26 mouse cellular contexts compared by ENCODE assay signal in the genomic region with DNA sequence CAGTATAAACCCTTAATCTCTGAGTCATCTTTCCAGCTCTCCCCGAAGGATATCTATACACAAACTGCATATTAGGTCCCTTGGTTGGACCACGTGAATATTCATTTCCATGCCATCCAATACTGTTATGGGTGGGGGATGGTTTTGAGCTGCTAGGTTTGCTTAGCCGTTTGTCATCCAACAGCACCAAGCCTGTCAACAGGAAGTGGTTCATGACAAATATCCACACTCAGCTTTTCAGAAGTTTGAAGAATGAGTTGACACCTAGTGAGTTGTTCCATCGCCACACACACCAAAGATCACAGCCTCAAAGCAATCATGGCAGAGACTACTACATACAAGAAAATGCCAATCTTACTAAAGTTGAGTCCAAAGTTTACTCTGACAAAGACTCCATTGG.
"Had no signal": no experiment of that assay in that cellular context is flagged by ENCODE, and none has a peak within 500 bp of the region (broad histone marks: within the 10 kb centered on the region; RNA-seq: fewer than 3 reads in every experiment).

No protein-coding gene starts in this region.

- H3K9ac ChIP-seq: heart, embryonic 13.5 days; heart, embryonic 15.5 days; hindbrain, embryonic 12.5 days; hindbrain, embryonic 14.5 days; intestine, embryonic 15.5 days; limb, embryonic 12.5 days; liver, embryonic 12.5 days; liver, embryonic 14.5 days had no signal

- H3K9me3 ChIP-seq: heart, embryonic 13.5 days; heart, embryonic 15.5 days; hindbrain, embryonic 12.5 days; intestine, embryonic 15.5 days; limb, embryonic 10.5 days; limb, embryonic 12.5 days; liver, embryonic 12.5 days had no signal

- H3K36me3 ChIP-seq: heart, embryonic 13.5 days; heart, embryonic 15.5 days; hindbrain, embryonic 12.5 days; intestine, embryonic 15.5 days; limb, embryonic 10.5 days; limb, embryonic 12.5 days; liver, embryonic 12.5 days had no signal

- ATAC-seq: hindbrain, embryonic 16.5 days; intestine, embryonic 15.5 days; intestine, postnatal 0 days; liver, embryonic 12.5 days had no signal

- H3K4me2 ChIP-seq: heart, embryonic 11.5 days; heart, embryonic 13.5 days; heart, embryonic 15.5 days; hindbrain, embryonic 12.5 days; hindbrain, embryonic 14.5 days; intestine, embryonic 15.5 days; limb, embryonic 12.5 days; liver, embryonic 12.5 days had no signal

- H3K27me3 ChIP-seq: heart, embryonic 13.5 days; heart, embryonic 15.5 days; hindbrain, embryonic 12.5 days; intestine, embryonic 15.5 days; limb, embryonic 12.5 days; liver, embryonic 12.5 days had no signal

- H3K27ac ChIP-seq: heart, adult 2 months; heart, embryonic 13.5 days; heart, embryonic 15.5 days; hindbrain, embryonic 12.5 days; hindbrain, embryonic 14.5 days; intestine, embryonic 15.5 days; layer of hippocampus, adult 2 months; left cerebral cortex, adult 2 months; limb, embryonic 10.5 days; limb, embryonic 12.5 days; liver, embryonic 12.5 days; liver, embryonic 14.5 days had no signal

- H3K4me1 ChIP-seq: heart, embryonic 13.5 days; heart, embryonic 15.5 days; hindbrain, embryonic 12.5 days; intestine, embryonic 15.5 days; limb, embryonic 10.5 days; limb, embryonic 12.5 days; liver, embryonic 12.5 days had no signal

- H3K4me3 ChIP-seq: heart, adult 2 months; heart, embryonic 13.5 days; heart, embryonic 15.5 days; hindbrain, embryonic 12.5 days; intestine, embryonic 15.5 days; layer of hippocampus, adult 2 months; left cerebral cortex, adult 2 months; limb, embryonic 10.5 days; limb, embryonic 12.5 days; liver, embryonic 12.5 days had no signal

- DNase-seq: gastrocnemius, postnatal 14 days; gastrocnemius, postnatal 36 days; heart, adult 11 months; heart, adult 2 months; heart, postnatal 14 days; heart, postnatal 36 days; kidney, adult 18-20 months; kidney, adult 8-10 months; kidney, postnatal 10 days; kidney, postnatal 25 days; kidney, postnatal 4 days; liver had no signal
